Mouse (Mus musculus): Measurements from ENCODE around the gene Aff4. TPM values are rescaled to one million over a fixed set of nuclear protein-coding genes. Genes with fewer than 3 reads are reported as not detected.

The Aff4 gene
- polyA plus RNA-seq, 1 experiment from 2014 or later, result 50.7 TPM

DNA sequence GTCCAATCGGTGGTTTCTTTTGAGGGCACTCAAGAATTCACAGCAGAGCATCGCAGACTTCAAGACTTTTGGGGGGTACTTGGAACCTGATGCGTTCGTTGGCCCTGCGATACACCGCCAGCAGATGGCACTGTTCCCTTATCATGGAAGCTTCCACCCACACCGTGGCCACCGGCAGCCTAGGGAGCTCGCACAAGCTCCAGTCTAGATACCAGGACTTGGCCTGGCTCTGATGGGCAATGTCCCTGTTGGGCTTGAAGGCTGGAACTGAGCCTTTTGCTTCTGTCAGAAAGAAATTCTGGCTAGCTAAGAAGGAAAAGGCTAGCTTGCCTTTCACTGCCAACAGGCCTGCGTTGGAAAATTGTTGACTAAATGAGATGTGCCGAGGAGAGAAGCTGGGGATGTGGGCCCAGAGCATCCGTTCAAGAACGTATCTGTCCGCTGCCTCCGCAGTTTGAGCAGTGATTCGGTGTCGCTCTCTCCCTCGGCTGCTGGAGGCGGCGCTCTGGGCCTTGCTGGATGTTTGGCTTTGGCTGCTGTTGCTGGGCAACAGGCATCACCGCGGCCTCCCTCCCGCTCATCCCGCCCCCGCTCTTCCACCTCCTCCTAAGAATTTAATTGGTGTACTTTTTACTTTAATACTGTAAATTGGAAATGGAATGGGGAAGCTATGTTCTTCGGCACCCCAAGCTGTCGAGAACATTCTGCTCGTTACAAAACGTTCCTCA, 119.5 kb downstream of the Aff4 start, which contains the start of gene Gm9837:
Gm9837 (minus strand) TSS at position 512 of the 728 bp plus-strand sequence.
- Histone ChIP-seq H3K27me3 (peaks cover 49% of the 10 kb centered on the region), H3K9ac (no peak within 1 kb of the TSS), H3K27ac (0 out of 2 replicates have a peak within 1 kb of the TSS, but pooled peaks have one; percentile 27), H3K4me1 (peaks cover 27% of the 10 kb centered on the region), H3K36me3 (no peaks in the 10 kb centered on the region), H3K4me3 (peak within 1 kb of the TSS; percentile 19), H3K4me2 (peak within 1 kb of the TSS; percentile 44), H3K9me3 (no peaks in the 10 kb centered on the region)
- 4% methylated on average over 29 of the region's 29 CpGs for WGBS
- peak; percentile 57; the same call in 1 of the 2 replicates for ATAC-seq (ENCODE audit: insufficient number of reproducible peaks, low FRiP score, low TSS enrichment, low read depth)

Small RNA genes within 50 kb of the gene (microRNA-seq; reads per million reads assigned to microRNA genes)
- not detected for gene Mir6920

Other genes with a start within 250 kb of the Aff4 start
- gene Hspa4, start 50.4 kb upstream of the Aff4 start, polyA plus RNA-seq (2015; fragmentation: Nextera tagmentation; extraction: Ambion mirVana), result 66.2 and 73.6 TPM in 2 replicates
- gene Zcchc10, start 26.2 kb upstream of the Aff4 start, polyA plus RNA-seq (2015; fragmentation: Nextera tagmentation; extraction: Ambion mirVana), result 17.8 and 18.4 TPM in 2 replicates
- gene Leap2, start 72.3 kb downstream of the Aff4 start, polyA plus RNA-seq (2015; fragmentation: Nextera tagmentation; extraction: Ambion mirVana), result not detected in 2 replicates
- gene Uqcrq, start 80.0 kb downstream of the Aff4 start, polyA plus RNA-seq (2015; fragmentation: Nextera tagmentation; extraction: Ambion mirVana), result 477 and 501 TPM in 2 replicates
- 2.6 and 2.8 TPM in 2 replicates for gene Gdf9, start 80.2 kb downstream of the Aff4 start, polyA plus RNA-seq (2015; fragmentation: Nextera tagmentation; extraction: Ambion mirVana)
- gene Gm10447, start 106.3 kb downstream of the Aff4 start, polyA plus RNA-seq (2015; fragmentation: Nextera tagmentation; extraction: Ambion mirVana), result 0.10 TPM in 2 replicates
- gene Shroom1, start 106.4 kb downstream of the Aff4 start, polyA plus RNA-seq (2015; fragmentation: Nextera tagmentation; extraction: Ambion mirVana), result 4.4 and 4.6 TPM in 2 replicates
- gene Gm9837, start 119.6 kb downstream of the Aff4 start, polyA plus RNA-seq (2015; fragmentation: Nextera tagmentation; extraction: Ambion mirVana), result not detected in 2 replicates
- not detected in 2 replicates for gene Gm9945, start 129.3 kb downstream of the Aff4 start, polyA plus RNA-seq (2015; fragmentation: Nextera tagmentation; extraction: Ambion mirVana)
- 0.21 and 0.28 TPM in 2 replicates for gene Sowaha, start 129.4 kb downstream of the Aff4 start, polyA plus RNA-seq (2015; fragmentation: Nextera tagmentation; extraction: Ambion mirVana)
- gene Sept8, start 168.4 kb downstream of the Aff4 start, polyA plus RNA-seq (2015; fragmentation: Nextera tagmentation; extraction: Ambion mirVana), result 54.9 and 55.4 TPM in 2 replicates
- gene Kif3a, start 216.5 kb downstream of the Aff4 start, polyA plus RNA-seq (2015; fragmentation: Nextera tagmentation; extraction: Ambion mirVana), result 69.2 and 82.2 TPM in 2 replicates